In genomic region chr19:57052016-57052415, GRCm38 (mm10) we compare ENCODE assay signal across 18 mouse cellular contexts.
"Had no signal": no experiment of that assay in that cellular context is flagged by ENCODE, and none has a peak within 500 bp of the region (broad histone marks: within the 10 kb centered on the region; RNA-seq: fewer than 3 reads in every experiment).

No protein-coding gene starts in this region.

- DNase-seq: cerebellum, postnatal 10 days; cerebellum, postnatal 14 days; cerebellum, postnatal 25 days; cerebellum, postnatal 36 days; embryo, embryonic 11 days; forebrain, postnatal 0 days; gastrocnemius, adult 2 months; gastrocnemius, postnatal 10 days; gastrocnemius, postnatal 14 days; gastrocnemius, postnatal 25 days; gastrocnemius, postnatal 36 days; heart, adult 11 months; heart, adult 18-20 months; heart, adult 2 months had no signal

- ATAC-seq: forebrain, embryonic 13.5 days; forebrain, embryonic 14.5 days; forebrain, embryonic 15.5 days; forebrain, embryonic 16.5 days; forebrain, postnatal 0 days had no signal
